In the genomic region with DNA sequence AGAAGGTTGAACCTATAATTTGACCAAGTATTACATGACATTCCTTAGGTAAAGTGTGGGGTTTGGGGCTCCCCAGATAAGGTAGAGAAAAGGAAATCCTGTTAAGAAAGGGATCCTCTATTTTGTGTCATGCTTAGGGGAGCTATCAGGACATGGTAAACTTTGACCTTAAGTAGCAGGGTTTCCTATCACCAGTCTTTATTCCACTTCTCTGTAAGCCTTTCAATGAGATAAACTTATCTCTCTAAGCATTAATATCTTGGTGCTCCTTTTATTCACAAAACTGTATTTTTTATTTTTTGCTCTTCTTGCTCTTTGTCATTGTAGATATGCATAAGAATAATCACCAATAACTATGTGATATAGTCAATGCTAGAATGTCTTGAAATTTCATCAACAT, we compare ENCODE assay signal across 30 mouse cellular contexts.
"Had no signal": no experiment of that assay in that cellular context is flagged by ENCODE, and none has a peak within 500 bp of the region (broad histone marks: within the 10 kb centered on the region; RNA-seq: fewer than 3 reads in every experiment).

No protein-coding gene starts in this region.

- H3K27ac ChIP-seq: left cerebral cortex, adult 2 months; limb, embryonic 10.5 days; limb, embryonic 12.5 days; limb, embryonic 13.5 days; limb, embryonic 15.5 days; liver, embryonic 12.5 days; liver, embryonic 13.5 days; liver, embryonic 14.5 days; liver, embryonic 15.5 days; lung, embryonic 15.5 days; macrophage; midbrain, embryonic 10.5 days; midbrain, embryonic 12.5 days; midbrain, embryonic 13.5 days; midbrain, embryonic 15.5 days had no signal

- H3K36me3 ChIP-seq: limb, embryonic 10.5 days; limb, embryonic 12.5 days; limb, embryonic 13.5 days; limb, embryonic 15.5 days; liver, embryonic 12.5 days; liver, embryonic 13.5 days; liver, embryonic 15.5 days; lung, embryonic 15.5 days; midbrain, embryonic 10.5 days; midbrain, embryonic 12.5 days; midbrain, embryonic 13.5 days; midbrain, embryonic 15.5 days had no signal

- H3K9ac ChIP-seq: limb, embryonic 12.5 days; limb, embryonic 13.5 days; limb, embryonic 15.5 days; liver, embryonic 12.5 days; liver, embryonic 13.5 days; liver, embryonic 14.5 days; liver, embryonic 15.5 days; liver, postnatal 0 days; lung, embryonic 14.5 days; lung, embryonic 15.5 days; midbrain, embryonic 12.5 days; midbrain, embryonic 13.5 days; midbrain, embryonic 15.5 days had no signal

- DNase-seq: left cerebral cortex, postnatal 4 days; liver; liver, embryonic 13.5 days; liver, postnatal 0 days; lung, adult 18-20 months; lung, adult 2 months; lung, embryonic 14.5 days; lung, postnatal 10 days; lung, postnatal 14 days; lung, postnatal 36 days; lung, postnatal 4 days; midbrain, embryonic 14.5 days had no signal

- H3K9me3 ChIP-seq: limb, embryonic 10.5 days; limb, embryonic 12.5 days; limb, embryonic 13.5 days; limb, embryonic 15.5 days; liver, embryonic 12.5 days; liver, embryonic 13.5 days; liver, embryonic 15.5 days; lung, embryonic 15.5 days; megakaryocyte, embryonic 14.5 days; midbrain, embryonic 10.5 days; midbrain, embryonic 12.5 days; midbrain, embryonic 13.5 days; midbrain, embryonic 15.5 days had no signal

- H3K27me3 ChIP-seq: limb, embryonic 12.5 days; limb, embryonic 13.5 days; limb, embryonic 15.5 days; liver, embryonic 12.5 days; liver, embryonic 13.5 days; liver, embryonic 15.5 days; lung, embryonic 15.5 days; megakaryocyte, embryonic 14.5 days; midbrain, embryonic 12.5 days; midbrain, embryonic 13.5 days; midbrain, embryonic 15.5 days had no signal

- H3K4me1 ChIP-seq: limb, embryonic 10.5 days; limb, embryonic 12.5 days; limb, embryonic 13.5 days; limb, embryonic 15.5 days; liver, embryonic 12.5 days; liver, embryonic 13.5 days; liver, embryonic 15.5 days; lung, embryonic 15.5 days; midbrain, embryonic 10.5 days; midbrain, embryonic 12.5 days; midbrain, embryonic 13.5 days; midbrain, embryonic 15.5 days had no signal

- H3K4me3 ChIP-seq: left cerebral cortex, adult 2 months; limb, embryonic 10.5 days; limb, embryonic 12.5 days; limb, embryonic 13.5 days; limb, embryonic 15.5 days; liver, embryonic 12.5 days; liver, embryonic 13.5 days; liver, embryonic 15.5 days; lung, embryonic 15.5 days; megakaryocyte, embryonic 14.5 days; midbrain, embryonic 10.5 days; midbrain, embryonic 12.5 days; midbrain, embryonic 13.5 days; midbrain, embryonic 15.5 days; myocyte had no signal

- ATAC-seq: liver, embryonic 12.5 days; liver, postnatal 0 days; lung, postnatal 0 days; midbrain, embryonic 13.5 days; midbrain, embryonic 15.5 days; midbrain, embryonic 16.5 days had no signal
